Mouse (Mus musculus) right cerebral cortex, postnatal 14 days (tissue): Measurements from ENCODE around the gene Gm16429.
"Not testable (repeated sequence)": the region's sequence is repeated elsewhere in the genome, so short reads cannot be mapped to it uniquely, and the experiment has no call there.

ENCODE experiments used
- DNase-seq: peaks from one replicate; pipeline ENCODE4 v3.0.0; 2022

The Gm16429 gene

DNA sequence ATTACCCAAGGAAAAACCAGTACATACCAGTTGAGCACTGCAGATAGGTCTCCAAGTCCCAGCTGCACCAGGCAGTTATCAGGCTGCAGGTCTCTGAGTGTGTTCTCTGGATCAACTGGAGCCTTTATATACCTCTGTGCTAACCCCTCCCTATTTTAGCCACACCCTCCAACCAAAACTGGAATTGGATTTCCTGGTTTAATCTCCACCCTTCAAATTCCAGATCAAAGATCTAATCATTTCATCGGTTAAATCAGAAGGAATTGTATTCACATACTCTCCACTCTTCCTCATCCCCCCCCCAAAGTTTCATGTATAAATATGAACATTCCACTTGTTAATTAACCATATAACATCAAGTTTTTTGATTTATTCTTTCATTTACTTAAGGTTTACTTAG, at the start of gene Gm16429:
Gm16429 (minus strand) TSS at position 101 of the 400 bp plus-strand sequence.
- DNase-seq = not testable (repeated sequence)
